Mouse (Mus musculus): ENCODE measurements at regions not wholly inside any gene's neighbourhood (a gene's known extent, or its start where the extent isn't known, plus 50 kb on each side); places are given as distances from the start of the nearest gene placed in this dataset.

GRCm38 (mm10) chr1:167912074-167912473 is 223.0 kb downstream of the Lmx1a start:
- TF ChIP-seq POLR2A (IDR thresholded peaks at IDR 0.05; ENCODE audit: insufficient read depth, low read depth, low read length) (no peak), CTCF (IDR thresholded peaks at IDR 0.05; ENCODE audit: insufficient read depth, low read depth, low read length) (no peak)
